Mouse (Mus musculus): Measurements from ENCODE around the gene Hecw2.

GRCm38 (mm10) chr1:53845854-53846253 is 349.1 kb downstream of the Hecw2 start:
- TF ChIP-seq POLR2A (IDR thresholded peaks at IDR 0.05; ENCODE audit: low read depth, low read length): no peak
- TF ChIP-seq CTCF (IDR thresholded peaks at IDR 0.05; ENCODE audit: borderline replicate concordance, insufficient read depth, low read length): no peak
